Mouse (Mus musculus): ENCODE measurements around the gene Gm21973. TPM values are rescaled to one million over a fixed set of nuclear protein-coding genes. Genes with fewer than 3 reads are reported as not detected.

The Gm21973 gene
- not detected in 2 replicates for polyA plus RNA-seq (2015; fragmentation: Nextera tagmentation; extraction: Ambion mirVana)

DNA sequence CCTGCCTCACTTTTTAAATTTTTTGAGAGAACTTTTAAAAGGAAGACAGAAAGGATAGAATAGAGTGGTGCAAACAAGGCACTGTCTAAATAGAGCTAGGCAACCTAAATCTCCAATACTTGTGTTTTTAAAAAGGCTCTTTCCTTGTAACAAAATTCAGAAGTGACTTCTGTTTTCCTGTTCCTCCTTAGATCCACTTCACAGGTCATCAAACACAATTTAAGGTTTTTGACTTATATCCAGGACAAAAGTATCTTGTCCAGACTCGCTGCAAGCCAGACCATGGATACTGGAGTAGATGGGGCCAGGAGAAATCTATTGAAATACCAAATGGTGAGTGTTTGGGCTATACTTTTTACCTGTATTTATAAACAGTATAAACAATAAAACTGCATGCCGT, at the start of gene Gm21973:
Gm21973 (plus strand) TSS at position 301 of the 400 bp plus-strand sequence.
- Histone ChIP-seq H3K4me3 (no peak within 1 kb of the TSS), H3K27me3 (replicated peaks) (no peaks in the 10 kb centered on the region), H3K9ac (no peak within 1 kb of the TSS), H3K36me3 (replicated peaks) (no peaks in the 10 kb centered on the region), H3K27ac (no peak within 1 kb of the TSS), H3K4me1 (no peaks in the 10 kb centered on the region), H3K9me3 (no peaks in the 10 kb centered on the region), H3K4me2 (no peak within 1 kb of the TSS)
- no peak for ATAC-seq (replicated peaks)
- 94% methylated on average over 2 of the region's 2 CpGs for WGBS

DNA sequence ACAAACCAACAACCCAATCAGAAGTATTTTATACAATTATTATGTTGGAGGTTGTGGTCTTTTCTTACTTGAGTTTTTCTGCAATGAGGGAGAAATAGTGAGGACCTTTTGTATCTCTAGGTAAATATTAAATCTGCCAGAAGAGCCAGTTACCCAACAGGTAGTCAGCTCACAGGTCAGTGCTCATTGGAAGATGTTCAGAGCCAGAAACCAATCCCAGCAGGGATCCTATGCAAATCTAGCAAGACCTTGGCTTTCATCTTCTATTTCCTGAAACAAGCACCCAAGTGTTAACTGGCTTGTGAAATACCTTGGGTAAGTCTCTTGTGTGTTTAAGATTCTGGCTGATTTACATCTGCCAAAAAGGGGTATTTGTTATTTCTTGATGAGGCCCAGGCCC, 48.8 kb upstream of the Gm21973 start:
- no peaks in the 10 kb centered on the region for H3K9me3 ChIP-seq
- no peaks in the 10 kb centered on the region for H3K27me3 ChIP-seq (replicated peaks)
- no peaks in the 10 kb centered on the region for H3K4me1 ChIP-seq
- H3K4me3 ChIP-seq, result no peak overlapping the region
- no peak overlapping the region for H3K4me2 ChIP-seq
- no peak overlapping the region for H3K9ac ChIP-seq
- no peak overlapping the region for H3K27ac ChIP-seq
- ATAC-seq (replicated peaks), result no peak
- no peaks in the 10 kb centered on the region for H3K36me3 ChIP-seq (replicated peaks)

- Histone ChIP-seq H3K27me3 (replicated peaks) (no peaks in the 10 kb centered on the region), H3K36me3 (replicated peaks) (no peaks in the 10 kb centered on the region), H3K9me3 (no peaks in the 10 kb centered on the region), H3K4me2 (no peak overlapping the region), H3K4me3 (no peak overlapping the region), H3K4me1 (no peaks in the 10 kb centered on the region), H3K27ac (no peak overlapping the region), H3K9ac (no peak overlapping the region)
- WGBS, result 81% methylated on average over 4 of the region's 4 CpGs
- ATAC-seq (replicated peaks), result no peak
Observed at GRCm38 (mm10) chr15:10277461-10277860, 47.7 kb upstream of the Gm21973 start.

DNA sequence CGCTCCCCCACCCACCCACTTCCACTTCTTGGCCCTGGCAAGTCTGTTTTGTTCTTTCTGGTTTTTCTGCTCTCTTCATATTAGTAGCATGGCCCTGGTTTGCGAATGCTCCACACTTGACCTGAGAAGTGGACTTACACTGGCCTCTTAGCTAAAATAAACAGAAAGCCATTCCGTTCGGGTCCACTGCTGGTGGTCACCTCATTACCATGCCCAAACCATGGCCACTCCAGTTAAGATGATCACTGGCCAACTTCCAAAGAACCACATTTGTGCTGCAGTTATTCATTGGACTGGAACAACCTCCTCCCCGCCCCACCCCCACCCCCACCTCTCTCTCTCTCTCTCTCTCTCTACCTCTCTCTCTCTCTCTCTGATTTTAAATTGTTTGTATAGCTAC, 43.6 kb upstream of the Gm21973 start:
- Histone ChIP-seq H3K9me3 (no peaks in the 10 kb centered on the region), H3K4me1 (no peaks in the 10 kb centered on the region), H3K9ac (no peak overlapping the region), H3K27me3 (replicated peaks) (no peaks in the 10 kb centered on the region), H3K36me3 (replicated peaks) (no peaks in the 10 kb centered on the region), H3K4me2 (no peak overlapping the region), H3K27ac (no peak overlapping the region), H3K4me3 (no peak overlapping the region)
- 79% methylated on average over 5 of the region's 5 CpGs for WGBS
- no peak for ATAC-seq (replicated peaks)

GRCm38 (mm10) chr15:10283661-10284060, 41.5 kb upstream of the Gm21973 start:
- no peak overlapping the region for H3K4me2 ChIP-seq
- H3K4me3 ChIP-seq, result no peak overlapping the region
- no peak overlapping the region for H3K9ac ChIP-seq
- no peak overlapping the region for H3K27ac ChIP-seq
- ATAC-seq (replicated peaks), result no peak
- H3K36me3 ChIP-seq (replicated peaks), result no peaks in the 10 kb centered on the region
- no peaks in the 10 kb centered on the region for H3K4me1 ChIP-seq
- no peaks in the 10 kb centered on the region for H3K27me3 ChIP-seq (replicated peaks)
- no peaks in the 10 kb centered on the region for H3K9me3 ChIP-seq

DNA sequence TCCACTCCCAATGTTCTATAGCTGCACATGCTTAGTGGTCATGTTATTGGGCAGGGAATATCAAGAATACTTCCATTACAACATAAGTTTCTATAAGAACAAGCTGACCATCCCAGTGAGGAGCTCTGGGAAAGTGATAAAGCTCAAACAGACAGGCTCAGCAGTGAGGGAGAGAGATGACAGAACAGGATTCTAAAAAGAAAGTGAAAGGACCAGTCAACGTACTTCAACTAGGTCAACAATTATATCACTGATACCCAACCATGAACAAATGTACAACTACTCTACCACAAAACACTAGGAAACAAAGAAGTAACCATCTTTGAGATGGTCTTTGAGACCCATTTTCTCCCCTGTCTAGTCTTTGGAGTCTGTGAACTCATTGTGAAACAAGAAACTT, 28.6 kb upstream of the Gm21973 start:
- no peaks in the 10 kb centered on the region for H3K27me3 ChIP-seq (replicated peaks)
- no peak overlapping the region for H3K4me3 ChIP-seq
- no peak for ATAC-seq (replicated peaks)
- no peak overlapping the region for H3K4me2 ChIP-seq
- no peak overlapping the region for H3K9ac ChIP-seq
- H3K4me1 ChIP-seq, result no peaks in the 10 kb centered on the region
- H3K9me3 ChIP-seq, result no peaks in the 10 kb centered on the region
- 83% methylated on average over 1 of the region's 1 CpGs for WGBS
- H3K27ac ChIP-seq, result no peak overlapping the region
- H3K36me3 ChIP-seq (replicated peaks), result no peaks in the 10 kb centered on the region

DNA sequence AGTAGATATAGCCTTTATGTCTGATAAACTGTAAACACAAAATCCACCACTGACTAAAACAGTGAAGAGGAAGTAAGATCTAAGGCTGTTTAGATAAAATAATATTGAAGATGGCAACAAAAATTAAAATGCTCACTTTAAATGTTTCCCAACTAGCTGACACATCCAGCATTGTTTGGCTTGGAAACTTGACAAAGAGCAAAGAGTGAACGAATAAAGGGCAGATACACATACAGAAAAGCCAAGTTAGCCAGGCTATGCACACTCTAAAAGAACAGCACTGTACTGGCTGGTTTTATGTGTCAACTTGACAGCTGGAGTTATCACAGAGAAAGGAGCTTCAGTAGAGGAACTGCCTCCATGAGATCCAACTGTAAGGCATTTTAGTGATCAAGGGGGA, 27.1 kb upstream of the Gm21973 start:
- ATAC-seq (replicated peaks), result no peak
- H3K9me3 ChIP-seq, result no peaks in the 10 kb centered on the region
- H3K4me3 ChIP-seq, result no peak overlapping the region
- H3K36me3 ChIP-seq (replicated peaks), result no peaks in the 10 kb centered on the region
- H3K27me3 ChIP-seq (replicated peaks), result no peaks in the 10 kb centered on the region
- H3K9ac ChIP-seq, result no peak overlapping the region
- no peak overlapping the region for H3K27ac ChIP-seq
- no peak overlapping the region for H3K4me2 ChIP-seq
- H3K4me1 ChIP-seq, result no peaks in the 10 kb centered on the region
- 84% methylated on average over 1 of the region's 1 CpGs for WGBS

- WGBS, result 67% methylated on average over 3 of the region's 3 CpGs
- no peak for ATAC-seq (replicated peaks)
- H3K36me3 ChIP-seq (replicated peaks), result no peaks in the 10 kb centered on the region
- no peaks in the 10 kb centered on the region for H3K4me1 ChIP-seq
- no peak overlapping the region for H3K4me3 ChIP-seq
- H3K27me3 ChIP-seq (replicated peaks), result no peaks in the 10 kb centered on the region
- H3K4me2 ChIP-seq, result no peak overlapping the region
- no peak overlapping the region for H3K27ac ChIP-seq
- no peaks in the 10 kb centered on the region for H3K9me3 ChIP-seq
- no peak overlapping the region for H3K9ac ChIP-seq
Observed at GRCm38 (mm10) chr15:10299467-10299866, 25.7 kb upstream of the Gm21973 start.

DNA sequence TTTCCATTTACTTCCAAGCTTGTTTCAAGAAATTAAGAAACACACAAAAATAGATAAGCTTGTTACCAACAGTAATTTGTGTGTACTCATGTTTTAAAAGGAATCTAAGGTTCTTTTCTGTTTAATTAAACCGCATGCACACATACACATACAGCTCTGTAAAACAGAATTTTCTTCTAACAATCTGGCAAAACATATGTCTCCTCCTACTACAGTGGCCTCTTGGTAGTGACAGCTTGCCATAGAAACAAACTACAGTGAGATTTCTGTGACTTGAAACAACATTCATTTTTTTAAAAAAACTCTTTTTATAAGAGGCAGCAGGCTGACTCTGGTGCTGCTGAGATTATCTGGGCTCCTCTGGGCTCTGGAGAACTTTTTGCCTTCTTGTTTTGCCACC, 18.7 kb upstream of the Gm21973 start:
- Histone ChIP-seq H3K27ac (no peak overlapping the region), H3K9me3 (no peaks in the 10 kb centered on the region), H3K27me3 (replicated peaks) (no peaks in the 10 kb centered on the region), H3K36me3 (replicated peaks) (no peaks in the 10 kb centered on the region), H3K4me3 (no peak overlapping the region), H3K4me1 (no peaks in the 10 kb centered on the region), H3K4me2 (no peak overlapping the region), H3K9ac (no peak overlapping the region)
- no peak for ATAC-seq (replicated peaks)
- WGBS, result 91% methylated on average over 1 of the region's 1 CpGs

GRCm38 (mm10) chr15:10311826-10312225, 13.4 kb upstream of the Gm21973 start:
- WGBS, result 88% methylated on average over 5 of the region's 5 CpGs
- no peaks in the 10 kb centered on the region for H3K36me3 ChIP-seq (replicated peaks)
- H3K4me3 ChIP-seq, result no peak overlapping the region

GRCm38 (mm10) chr15:10313522-10314455, 11.4 kb upstream of the Gm21973 start:
- Histone ChIP-seq H3K9ac (no peak overlapping the region), H3K36me3 (replicated peaks) (no peaks in the 10 kb centered on the region), H3K9me3 (no peaks in the 10 kb centered on the region), H3K27me3 (replicated peaks) (no peaks in the 10 kb centered on the region), H3K4me1 (no peaks in the 10 kb centered on the region), H3K4me2 (no peak overlapping the region), H3K4me3 (no peak overlapping the region), H3K27ac (no peak overlapping the region)
- ATAC-seq (replicated peaks), result peak; percentile 90
- WGBS, result 49% methylated on average over 7 of the region's 7 CpGs

More at GRCm38 (mm10) chr15:10311826-10312225, 13.4 kb upstream of the Gm21973 start:
- H3K9ac ChIP-seq, result no peak overlapping the region
- H3K27ac ChIP-seq, result no peak overlapping the region
- H3K4me1 ChIP-seq, result no peaks in the 10 kb centered on the region
- no peak overlapping the region for H3K4me2 ChIP-seq
- no peaks in the 10 kb centered on the region for H3K9me3 ChIP-seq
- H3K27me3 ChIP-seq (replicated peaks), result no peaks in the 10 kb centered on the region
- ATAC-seq (replicated peaks), result no peak

DNA sequence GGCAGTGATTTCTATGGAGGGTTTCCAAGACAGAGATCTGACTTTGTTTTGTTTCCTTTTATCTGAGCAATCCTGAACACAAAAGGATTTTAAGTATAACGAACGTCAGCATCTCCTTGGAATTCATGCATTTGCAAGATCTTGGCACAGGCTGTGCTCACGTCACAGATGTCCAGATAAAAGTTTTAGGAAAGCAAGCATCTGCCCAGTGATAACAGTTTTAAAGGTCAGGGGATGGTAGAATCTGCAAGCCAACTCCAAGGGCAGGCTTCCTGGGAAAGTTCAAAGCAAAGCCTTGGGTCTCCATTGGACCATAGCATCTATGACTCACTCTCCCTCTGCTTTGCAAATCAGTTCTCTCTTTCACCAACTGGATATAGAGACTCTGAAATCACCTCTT, 5.4 kb downstream of the Gm21973 start:
- no peak for ATAC-seq (replicated peaks)
- Histone ChIP-seq H3K4me3 (no peak overlapping the region), H3K4me2 (no peak overlapping the region), H3K36me3 (replicated peaks) (no peaks in the 10 kb centered on the region), H3K27ac (no peak overlapping the region), H3K9ac (no peak overlapping the region), H3K9me3 (no peaks in the 10 kb centered on the region), H3K27me3 (replicated peaks) (no peaks in the 10 kb centered on the region), H3K4me1 (no peaks in the 10 kb centered on the region)
- 72% methylated on average over 3 of the region's 3 CpGs for WGBS

DNA sequence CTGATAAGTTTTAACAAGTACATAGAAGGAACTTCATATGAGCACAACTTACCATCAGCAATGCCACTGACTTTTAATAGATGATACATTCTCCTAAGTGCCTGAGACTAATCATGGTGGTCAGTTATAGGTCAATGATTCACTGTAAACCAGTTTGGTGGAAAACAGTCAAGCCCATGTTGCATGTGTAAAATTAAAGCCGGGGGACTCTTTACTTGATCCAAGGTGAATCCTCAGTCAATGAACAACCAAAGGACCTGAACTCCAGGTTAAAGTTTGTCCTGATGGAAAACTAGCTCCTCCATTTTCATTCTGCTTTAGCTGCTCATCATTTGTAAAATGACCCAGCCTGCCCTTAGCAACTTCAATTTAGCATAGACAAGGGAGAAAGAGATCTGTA, 7.4 kb downstream of the Gm21973 start:
- no peaks in the 10 kb centered on the region for H3K9me3 ChIP-seq
- 98% methylated on average over 1 of the region's 1 CpGs for WGBS
- H3K27ac ChIP-seq, result no peak overlapping the region
- ATAC-seq (replicated peaks), result no peak
- no peak overlapping the region for H3K4me2 ChIP-seq
- H3K36me3 ChIP-seq (replicated peaks), result no peaks in the 10 kb centered on the region
- H3K27me3 ChIP-seq (replicated peaks), result no peaks in the 10 kb centered on the region
- H3K4me3 ChIP-seq, result no peak overlapping the region
- H3K9ac ChIP-seq, result no peak overlapping the region
- no peaks in the 10 kb centered on the region for H3K4me1 ChIP-seq

All from midbrain, embryonic 15.5 days (tissue).